Mouse (Mus musculus) small intestine, adult 2 months (tissue): ENCODE results near the gene Pard3.

Experiments
- CTCF ChIP-seq: fragments of 200-500 bp; IDR thresholded peaks from 2 replicates; pipeline ENCODE4 v1.5.1; 2012; ENCODE audit warnings: low read depth, mild to moderate bottlenecking, control low read depth, inconsistent platforms, low read length, moderate library complexity, mixed read lengths; ENCODE audit not compliant: insufficient replicate concordance, insufficient read length; ENCODE audit errors: extremely low read depth
- POLR2A ChIP-seq: fragments of 200-500 bp; IDR thresholded peaks from 2 replicates; pipeline ENCODE4 v1.6.1; 2012; ENCODE audit warnings: low read depth, mild to moderate bottlenecking, control low read depth, inconsistent platforms, low read length, moderate library complexity

DNA sequence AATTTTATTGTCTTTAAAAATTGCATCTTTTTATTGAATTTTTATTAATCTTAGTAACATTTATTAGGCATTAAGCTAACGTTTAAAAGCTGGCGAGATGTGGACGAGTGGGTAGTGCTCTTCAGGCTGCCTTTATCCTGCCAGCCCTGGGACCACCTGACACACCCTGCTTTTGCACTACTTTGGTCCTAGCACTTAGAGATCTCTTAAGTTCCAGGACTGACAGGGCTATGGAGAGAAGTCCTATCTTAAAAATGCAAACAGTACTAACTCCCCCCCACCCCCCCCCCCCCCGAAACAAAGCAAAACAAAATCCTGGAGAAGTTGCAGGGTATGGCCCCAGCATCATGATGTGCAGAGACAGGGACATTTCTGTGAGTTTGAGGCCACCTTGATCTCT is 331.8 kb downstream of the Pard3 start:
- no peak for TF ChIP-seq CTCF
- no peak for TF ChIP-seq POLR2A
